Mouse (Mus musculus): ENCODE results near the gene Serpina3k.
"Not testable (repeated sequence)": the region's sequence is repeated elsewhere in the genome, so short reads cannot be mapped to it uniquely, and the experiment has no call there.

DNA sequence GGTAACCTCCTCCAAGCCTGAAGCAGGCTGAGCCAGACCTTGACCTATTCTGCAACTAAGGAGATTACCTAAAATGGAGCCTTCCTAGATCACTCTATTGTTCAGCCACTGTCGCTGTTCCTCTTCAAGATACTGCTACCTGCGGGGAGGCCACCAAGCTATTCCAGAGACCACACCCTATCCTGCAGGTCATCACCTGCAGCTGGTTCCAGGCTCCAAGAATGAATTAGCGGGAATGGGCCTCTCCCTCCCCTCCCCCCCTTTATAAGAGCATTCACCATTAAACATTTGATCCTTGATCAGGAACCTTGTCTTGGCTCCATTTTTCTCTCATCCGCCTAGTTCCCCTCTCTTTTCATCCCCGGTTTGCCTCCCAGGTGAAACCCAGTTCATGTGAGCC lies 38.9 kb downstream of the Serpina3k start:
- TF ChIP-seq CTCF, EP300 (IDR thresholded peaks at IDR 0.05): not testable (repeated sequence)
